Mouse (Mus musculus): ENCODE data around the gene Selenoi.
A peak's percentile ranks its signal among the peaks of the same experiment; 100 is the strongest.

The Selenoi gene

DNA sequence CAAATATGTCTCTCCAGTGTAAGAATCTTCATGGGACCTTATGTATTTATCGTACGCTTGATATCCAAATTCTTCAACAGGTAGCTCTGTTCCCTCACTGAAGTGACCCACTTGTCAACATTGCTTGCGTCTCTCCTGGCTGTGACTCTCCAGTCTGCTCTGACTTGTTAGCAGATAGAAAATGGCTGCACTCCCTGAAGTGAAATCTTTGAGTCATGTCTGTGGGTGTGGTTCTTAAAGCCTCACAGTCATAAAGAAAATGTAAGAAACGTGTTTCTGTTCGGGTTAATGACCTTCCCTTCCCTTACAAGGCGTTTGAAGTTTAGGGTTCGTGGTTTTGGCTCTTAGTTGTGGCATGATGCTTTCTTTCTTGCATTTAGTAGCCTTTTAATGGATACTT, 8.2 kb downstream of the Selenoi start:
- DNase-seq: no peak

DNA sequence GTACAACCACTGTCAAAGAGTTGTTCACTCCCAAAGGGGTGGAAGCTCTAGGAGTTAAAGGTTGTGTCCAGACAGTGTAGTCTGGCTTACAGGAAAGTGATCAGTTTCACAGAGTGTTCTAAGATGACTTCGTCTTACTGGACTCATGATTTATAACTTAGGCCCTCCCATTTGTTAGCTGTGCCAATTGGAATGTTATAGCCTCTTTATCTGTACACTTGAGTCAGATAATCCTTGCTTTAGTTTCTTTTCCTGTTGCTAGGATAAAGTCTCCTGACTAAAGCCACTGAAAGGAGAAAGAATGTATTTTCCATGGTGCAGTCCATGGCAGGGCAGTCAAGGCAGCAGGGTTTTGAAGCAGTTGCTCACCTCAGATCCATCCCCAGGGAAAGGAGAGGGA, 10.0 kb downstream of the Selenoi start:
- DNase-seq: no peak

DNA sequence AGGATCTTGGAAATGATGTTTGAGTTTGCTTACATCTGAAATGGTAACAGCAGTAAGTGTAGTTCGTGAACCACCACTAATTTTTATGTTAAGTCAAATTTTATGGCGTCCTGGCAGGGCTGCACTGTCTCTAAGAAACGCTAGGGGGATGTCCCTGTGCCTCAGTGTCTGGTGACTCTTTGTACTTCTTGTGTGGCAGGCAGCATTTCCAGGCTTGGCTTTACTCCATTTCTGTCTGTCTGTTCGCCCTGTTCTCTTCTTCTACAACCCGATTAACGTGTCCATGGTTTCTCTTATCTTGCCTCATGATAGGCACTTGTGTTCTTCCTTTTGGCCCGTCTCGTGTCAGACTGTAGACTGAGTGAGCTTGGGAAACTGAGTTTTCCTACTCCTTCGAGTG, 11.4 kb downstream of the Selenoi start:
- peak; percentile 16 for DNase-seq

DNA sequence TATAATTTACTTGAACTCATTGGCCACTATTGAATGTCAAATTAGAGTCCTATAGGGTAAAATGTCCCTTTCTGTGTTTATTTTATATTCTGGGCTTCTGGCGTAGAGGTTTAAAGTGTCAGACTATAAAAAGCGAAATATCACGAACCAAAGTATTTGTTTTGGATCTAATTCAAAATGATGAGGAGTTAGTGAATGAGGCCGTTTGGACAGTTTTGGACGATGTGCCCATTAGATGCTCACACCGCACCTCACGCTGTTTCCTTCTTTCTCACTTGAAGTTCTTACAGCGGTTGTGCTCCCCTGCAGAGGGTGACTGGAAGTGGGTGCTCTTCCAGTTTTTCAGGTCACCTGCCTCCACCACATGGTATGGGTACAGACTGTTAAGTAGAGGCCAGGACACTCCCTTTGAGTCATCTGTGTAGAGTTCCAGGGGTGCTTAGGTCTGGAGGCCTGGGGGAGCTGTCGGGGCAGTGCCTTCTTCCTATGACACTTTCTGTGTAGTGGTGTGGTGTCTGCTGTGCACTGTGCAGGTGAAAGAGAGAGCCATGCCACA, 13.6 kb downstream of the Selenoi start:
- no peak for DNase-seq

DNA sequence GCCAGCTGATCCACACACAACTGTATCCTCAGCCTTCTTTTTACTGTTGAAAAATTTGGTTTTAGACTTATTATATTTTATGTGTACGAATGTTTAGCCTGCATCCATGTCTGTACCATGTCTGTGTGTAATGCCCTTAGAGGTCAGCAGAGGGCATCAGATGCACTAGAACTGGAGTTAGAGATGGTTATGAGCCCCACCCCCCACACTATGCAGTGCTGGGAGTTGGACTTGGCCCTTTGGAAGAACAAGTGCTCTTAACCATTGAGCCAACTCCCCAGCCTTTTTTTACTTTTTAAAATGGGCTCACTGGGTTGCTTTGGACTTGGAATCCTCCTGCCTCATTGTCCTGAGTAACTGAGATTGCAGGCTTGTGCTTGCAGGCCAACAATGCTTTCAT, 15.3 kb downstream of the Selenoi start:
- peak; percentile 16 for DNase-seq

DNA sequence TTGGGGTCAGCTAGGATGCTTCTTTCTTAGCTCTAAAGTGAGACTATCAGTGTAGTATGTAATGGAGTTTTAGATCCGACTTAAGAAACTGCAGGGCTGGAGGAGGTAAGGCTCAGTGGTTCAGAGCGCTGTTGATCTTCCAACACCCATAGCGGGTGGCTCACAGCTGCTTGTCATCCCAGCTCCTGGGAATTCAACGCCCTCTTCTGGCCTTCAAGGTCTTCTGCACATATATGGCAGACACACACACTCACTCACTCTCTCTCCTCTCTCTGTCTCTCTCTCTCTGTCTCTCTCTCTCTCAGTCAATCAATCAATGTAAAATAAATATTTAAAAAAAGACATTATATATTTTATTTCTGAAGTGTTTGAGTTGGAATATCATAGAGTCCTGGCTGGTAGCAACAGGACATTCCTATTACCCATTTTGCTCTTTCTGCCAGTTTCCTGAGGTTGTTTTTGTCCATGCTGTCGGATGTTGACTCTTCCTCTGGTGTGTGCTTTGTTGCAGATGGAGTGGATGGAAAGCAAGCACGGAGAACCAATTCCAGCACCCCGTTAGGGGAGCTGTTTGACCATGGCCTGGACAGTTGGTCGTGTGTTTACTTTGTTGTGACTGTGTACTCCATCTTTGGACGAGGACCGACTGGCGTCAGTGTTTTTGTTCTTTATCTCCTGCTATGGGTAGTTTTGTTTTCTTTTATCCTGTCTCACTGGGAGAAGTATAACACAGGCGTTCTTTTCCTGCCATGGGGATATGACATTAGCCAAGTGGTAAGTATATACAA, 23.4 kb downstream of the Selenoi start:
- no peak for DNase-seq

DNA sequence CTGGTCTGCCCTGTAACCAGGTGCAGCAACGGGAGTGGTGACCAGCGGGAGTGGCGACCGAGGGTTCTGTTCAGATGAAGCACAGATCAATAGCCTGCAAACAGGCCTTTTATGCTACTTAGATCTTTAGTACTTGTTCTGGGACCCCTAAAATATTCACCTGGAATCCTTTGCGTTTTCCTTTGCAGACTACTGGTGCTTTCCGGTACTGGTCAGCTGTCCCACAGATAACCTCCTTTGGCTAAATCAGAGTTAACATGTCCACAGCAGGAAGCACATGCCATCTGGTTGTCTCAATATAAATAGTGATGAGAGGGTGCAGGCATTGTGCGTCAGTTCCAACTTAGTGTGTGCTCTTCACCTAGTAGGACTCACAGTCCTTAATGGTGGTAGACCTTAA, 26.4 kb downstream of the Selenoi start:
- DNase-seq: no peak

DNA sequence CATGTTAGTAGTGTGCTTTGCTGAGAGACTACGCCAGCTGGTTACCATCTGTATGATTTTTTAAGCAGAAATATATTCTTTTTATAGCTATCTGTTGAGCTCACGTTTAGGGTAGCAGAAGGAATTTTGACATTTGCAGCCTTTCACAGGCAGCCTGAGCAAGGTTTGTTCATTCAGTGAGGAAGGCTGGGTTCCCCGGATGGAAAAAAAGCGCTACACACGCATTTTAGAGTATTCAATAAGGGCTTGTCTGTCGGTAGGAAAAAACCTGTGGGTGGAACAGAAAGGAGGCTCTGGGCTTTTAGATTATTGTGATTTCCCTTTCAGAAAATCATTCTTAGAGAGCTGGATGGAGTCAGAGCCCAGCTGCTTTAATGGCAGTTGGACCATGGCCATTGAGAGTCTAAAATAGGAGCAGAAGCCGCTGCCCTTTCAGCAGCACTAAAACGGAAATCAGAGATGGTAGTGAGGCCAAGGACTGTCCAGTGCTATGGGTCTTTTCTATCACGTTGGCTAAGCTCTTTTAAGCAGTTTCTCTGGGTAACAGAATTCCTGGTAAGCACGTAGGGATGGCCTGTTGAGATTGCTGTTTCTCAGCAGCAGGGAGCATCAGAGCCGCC, 38.3 kb downstream of the Selenoi start:
- peak; percentile 52 for DNase-seq

DNA sequence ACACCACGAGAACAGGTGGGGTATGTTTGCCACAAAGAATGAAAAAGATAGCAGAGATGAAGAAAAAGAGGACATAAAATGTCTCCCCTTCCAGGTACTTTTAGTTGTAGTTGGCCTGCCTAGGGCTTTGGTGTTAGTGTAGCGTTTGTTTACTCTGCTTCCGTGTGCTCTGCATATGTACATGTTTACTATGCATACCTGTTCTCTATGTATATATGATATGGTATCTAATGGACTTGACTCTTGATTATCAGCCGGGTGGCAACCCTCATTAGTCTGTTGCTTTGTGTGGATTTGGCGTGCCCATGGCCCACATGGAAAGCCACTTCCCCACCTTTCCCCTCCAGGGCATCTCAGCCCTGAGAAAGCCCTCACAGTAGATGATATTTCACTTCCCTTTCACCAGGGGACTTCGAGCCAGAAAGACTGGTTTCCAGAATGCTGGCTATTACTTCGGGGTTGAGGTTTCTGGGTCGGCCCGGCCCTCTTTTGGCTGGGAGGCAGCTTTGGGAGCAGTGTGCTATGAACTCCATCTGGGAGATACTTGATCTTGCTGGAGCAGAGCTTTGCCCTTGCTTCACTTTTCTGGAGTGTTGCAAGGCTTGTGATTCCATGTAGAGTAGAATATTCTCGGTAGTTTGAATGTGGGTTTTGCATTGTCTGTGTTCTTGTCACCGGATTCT, 39.4 kb downstream of the Selenoi start:
- peak; percentile 45 for DNase-seq

DNA sequence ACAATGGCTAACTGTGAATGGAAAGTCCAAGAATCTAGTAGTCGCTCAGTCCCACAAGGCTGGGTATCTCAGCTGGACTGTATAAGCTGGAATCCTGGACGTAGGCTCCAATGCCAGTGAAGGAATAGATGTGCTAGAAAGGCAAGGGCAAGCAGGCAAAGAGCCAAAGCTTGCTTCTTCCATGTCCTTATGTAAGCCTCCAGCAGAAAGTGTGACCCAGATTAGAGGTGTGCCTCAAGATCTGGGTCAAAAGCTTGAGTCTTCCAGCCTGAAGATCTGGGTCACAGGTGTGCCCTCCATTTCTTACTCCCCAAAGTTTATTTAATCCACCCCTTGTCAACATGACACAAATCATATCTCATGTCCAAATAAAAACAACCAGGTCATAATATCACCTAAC, 44.0 kb downstream of the Selenoi start:
- no peak for DNase-seq

DNA sequence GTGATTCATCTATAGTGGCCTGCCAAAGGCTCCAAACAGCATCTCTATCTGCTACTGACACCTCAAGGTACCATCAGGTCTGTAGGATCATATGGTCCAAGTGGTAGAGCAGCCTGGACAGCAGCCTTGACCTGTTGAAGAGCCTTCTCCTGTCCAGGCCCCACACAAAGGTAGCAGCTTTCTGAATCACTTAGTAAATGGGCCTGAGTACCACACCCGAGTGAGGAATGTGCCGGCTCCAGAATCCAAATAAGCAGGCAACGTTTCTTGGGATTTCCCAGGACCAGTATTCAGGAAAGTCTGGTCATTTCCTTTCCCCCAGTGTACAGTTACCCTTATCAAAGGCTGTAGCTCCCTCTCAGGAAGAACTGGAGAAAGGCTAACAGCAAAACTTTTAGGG, 46.6 kb downstream of the Selenoi start:
- DNase-seq: no peak

DNA sequence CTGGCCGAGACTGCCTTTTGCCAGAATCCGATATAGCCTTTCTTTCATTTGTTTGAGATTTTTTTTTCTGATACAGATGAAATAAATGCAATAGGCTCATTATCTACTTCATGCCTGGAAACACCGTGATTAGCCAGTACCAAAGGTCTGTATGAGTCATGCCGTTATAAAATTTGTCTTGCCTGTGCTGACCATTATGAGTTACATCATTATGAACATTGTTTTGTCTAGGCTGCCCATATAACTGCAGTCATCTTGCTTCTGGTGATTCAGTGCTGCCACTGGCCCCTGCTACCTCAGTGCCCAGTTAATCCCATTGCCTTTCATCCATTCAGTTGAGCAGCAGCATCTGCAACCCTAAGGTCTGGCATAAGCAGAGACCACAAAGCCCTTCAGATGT, 47.1 kb downstream of the Selenoi start:
- no peak for DNase-seq

DNA sequence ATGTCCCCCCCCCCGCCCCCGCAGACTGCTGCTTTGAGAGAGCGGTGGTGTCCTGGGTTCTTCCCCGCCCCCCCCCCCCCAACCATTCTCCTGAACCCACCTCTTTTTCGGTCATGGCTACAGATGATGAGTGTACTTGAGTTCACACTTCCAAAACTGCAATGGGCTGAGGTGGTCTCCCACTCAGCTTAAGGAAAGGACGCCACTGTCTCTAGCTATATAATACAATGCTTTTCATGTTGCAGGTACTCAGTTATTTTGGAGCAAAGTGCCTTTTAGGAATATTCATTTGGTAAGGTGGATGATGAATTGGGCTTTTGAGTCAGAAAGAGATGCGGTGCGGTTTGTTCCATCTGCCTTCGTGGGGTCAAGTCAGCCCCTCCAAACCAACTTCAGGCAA, 48.5 kb downstream of the Selenoi start:
- no peak for DNase-seq

DNA sequence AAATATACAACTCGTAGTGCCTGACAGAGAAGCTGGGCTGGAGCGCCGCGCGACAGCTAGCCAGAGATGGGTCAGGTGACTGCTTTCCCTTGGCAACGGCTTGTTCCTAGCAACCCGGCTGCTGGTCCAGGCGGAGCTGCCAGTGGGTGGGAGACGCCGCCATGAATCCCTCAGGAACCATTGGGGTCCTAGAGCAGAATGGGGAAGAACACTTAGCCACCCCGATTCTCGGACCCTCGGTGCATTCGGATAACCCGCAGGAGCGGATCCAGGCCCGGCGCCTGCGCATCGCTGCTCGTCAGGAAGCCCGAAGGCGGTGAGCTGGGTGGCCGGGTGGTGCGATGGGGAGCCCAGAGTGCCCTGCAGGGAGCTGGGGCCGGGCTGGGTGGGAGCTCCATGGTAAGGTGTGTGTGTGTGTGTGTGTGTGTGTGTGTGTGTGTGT, 48.9 kb downstream of the Selenoi start, which contains the start of gene Drc1:
Gene Drc1 (plus strand): TSS at position 98 of the 442 bp plus-strand sequence.
- peak; percentile 59 for DNase-seq

DNA sequence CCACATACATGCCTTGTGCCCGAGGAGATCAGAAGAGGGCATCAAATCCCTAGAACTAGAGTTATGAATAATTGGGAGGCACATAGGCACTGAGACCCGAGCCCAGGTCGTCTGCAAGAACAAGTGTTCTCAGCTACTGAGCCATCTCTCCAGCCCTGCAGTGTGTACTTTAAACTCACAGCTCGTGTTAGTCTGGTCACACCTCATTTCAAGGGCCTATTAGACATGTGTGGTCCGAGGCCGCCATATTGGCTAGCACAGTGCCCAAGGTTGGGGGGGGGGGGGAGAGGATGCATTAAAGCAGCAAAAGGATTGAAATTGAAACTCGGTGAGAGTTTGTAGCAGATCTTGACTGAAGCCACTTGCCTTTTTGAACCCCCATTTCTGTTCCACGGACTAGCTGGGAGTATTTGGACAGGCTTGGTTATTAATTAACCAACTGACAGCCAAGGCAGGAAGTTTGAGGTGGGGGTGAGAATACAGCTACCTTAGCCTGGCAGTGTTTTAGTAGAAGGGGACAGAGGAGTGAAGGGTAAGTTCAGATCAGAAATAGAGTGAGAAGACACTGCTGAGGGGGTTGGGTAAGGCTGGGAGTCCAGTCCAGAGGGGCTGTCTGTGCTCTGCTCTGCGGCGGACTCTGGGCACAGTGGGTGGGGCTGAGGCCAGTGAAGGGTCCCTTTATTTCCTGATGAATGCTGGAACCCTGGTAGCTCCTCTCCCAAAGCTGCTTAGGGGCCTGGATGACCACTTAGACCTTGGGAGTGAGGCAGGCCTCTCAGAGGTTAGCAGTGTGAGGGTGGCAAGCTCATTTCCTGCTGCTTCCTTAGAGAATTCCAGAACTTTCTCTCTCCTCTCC, 53.8 kb downstream of the Selenoi start:
- DNase-seq: no peak

DNA sequence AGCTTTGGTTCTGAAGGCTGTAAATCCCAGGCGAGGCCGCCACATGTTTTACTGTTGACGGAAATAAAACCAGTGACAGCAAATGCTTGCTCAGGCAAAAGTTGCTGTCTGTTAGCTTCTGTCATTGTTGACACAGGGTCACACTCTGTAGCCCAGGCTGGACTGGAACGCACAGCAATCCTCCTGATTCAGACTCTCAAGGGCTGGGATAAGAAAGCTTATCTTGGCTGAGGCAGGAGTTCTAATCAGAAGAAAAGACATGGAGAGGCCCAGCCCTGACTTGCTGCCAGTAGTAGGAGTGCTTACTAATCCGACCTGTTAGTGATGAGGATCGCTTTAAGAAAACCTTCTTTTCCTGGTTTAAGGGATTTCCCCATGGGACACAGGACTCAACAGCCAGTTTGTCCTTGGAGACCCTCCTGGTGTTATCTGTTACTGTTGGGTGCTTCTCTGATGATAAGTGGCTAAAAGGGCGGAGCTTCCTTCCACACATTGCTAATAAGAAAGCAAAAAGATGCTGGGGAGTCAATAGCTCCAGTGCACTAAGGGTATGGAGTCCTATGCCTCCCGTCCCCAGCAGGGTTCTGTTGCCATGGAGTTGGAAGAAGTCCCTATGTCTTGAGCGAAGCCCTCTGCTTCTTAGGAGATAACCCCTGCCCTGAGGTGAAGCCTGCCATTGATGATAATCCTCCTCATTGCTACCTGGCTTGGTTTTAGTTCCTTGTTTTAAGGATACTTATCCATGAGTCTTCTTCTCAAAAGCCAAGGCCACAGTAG, 54.9 kb downstream of the Selenoi start:
- no peak for DNase-seq

Measured in kidney, postnatal 10 days (tissue).